In the genomic region with DNA sequence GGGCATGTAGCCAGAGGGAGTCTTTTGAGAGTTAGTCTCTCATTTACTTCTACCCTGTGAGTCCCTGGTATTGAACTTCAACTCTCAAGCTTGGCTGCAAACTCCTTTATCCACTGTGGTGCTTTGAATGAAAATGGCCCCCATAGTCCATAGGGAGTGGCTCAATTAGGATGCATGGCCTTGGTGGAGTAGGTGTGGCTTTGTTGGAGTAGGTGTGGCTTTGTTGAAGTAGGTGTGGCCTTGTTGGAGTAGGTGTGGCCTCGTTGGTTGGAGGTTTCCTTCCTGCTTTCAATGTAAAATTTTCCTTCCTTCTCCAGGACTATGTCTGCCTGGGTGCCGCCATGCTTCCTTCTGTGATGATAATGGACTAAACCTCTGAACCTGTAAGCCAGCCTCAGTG, we compare ENCODE assay signal across 19 mouse cellular contexts.
"Had no signal": no experiment of that assay in that cellular context is flagged by ENCODE, and none has a peak within 500 bp of the region (broad histone marks: within the 10 kb centered on the region; RNA-seq: fewer than 3 reads in every experiment).

No protein-coding gene starts in this region.

- H3K9me3 ChIP-seq: liver, embryonic 13.5 days; midbrain, embryonic 12.5 days; midbrain, embryonic 15.5 days; neural tube, embryonic 13.5 days; stomach, embryonic 15.5 days had no signal

- H3K27me3 ChIP-seq: liver, embryonic 13.5 days; midbrain, embryonic 12.5 days; midbrain, embryonic 15.5 days; neural tube, embryonic 13.5 days; stomach, embryonic 15.5 days had no signal

- H3K4me2 ChIP-seq: liver, embryonic 13.5 days; midbrain, embryonic 12.5 days; midbrain, embryonic 15.5 days; neural tube, embryonic 13.5 days; stomach, embryonic 15.5 days had no signal

- DNase-seq: kidney, adult 2 months; kidney, postnatal 25 days; layer of hippocampus, adult 9-11 months; liver, embryonic 13.5 days; lung, adult 2 months; lung, postnatal 14 days; lung, postnatal 4 days; retina, postnatal 1 day; right cerebral cortex, postnatal 25 days; spleen, adult 18-20 months; thymus, adult 18-20 months; thymus, postnatal 4 days had no signal

- H3K9ac ChIP-seq: liver, embryonic 13.5 days; midbrain, embryonic 12.5 days; midbrain, embryonic 15.5 days; neural tube, embryonic 13.5 days; stomach, embryonic 15.5 days had no signal

- ATAC-seq: midbrain, embryonic 15.5 days had no signal

- H3K27ac ChIP-seq: kidney, postnatal 0 days; layer of hippocampus, adult 2 months; liver, embryonic 13.5 days; midbrain, embryonic 12.5 days; midbrain, embryonic 15.5 days; neural tube, embryonic 13.5 days; stomach, embryonic 15.5 days had no signal

- H3K4me3 ChIP-seq: layer of hippocampus, adult 2 months; liver, embryonic 13.5 days; midbrain, embryonic 12.5 days; midbrain, embryonic 15.5 days; myocyte; neural tube, embryonic 13.5 days; stomach, embryonic 15.5 days had no signal

- H3K4me1 ChIP-seq: liver, embryonic 13.5 days; midbrain, embryonic 12.5 days; midbrain, embryonic 15.5 days; neural tube, embryonic 13.5 days; stomach, embryonic 15.5 days had no signal

- H3K36me3 ChIP-seq: liver, embryonic 13.5 days; midbrain, embryonic 12.5 days; midbrain, embryonic 15.5 days; neural tube, embryonic 13.5 days; stomach, embryonic 15.5 days had no signal
